Mouse (Mus musculus): ENCODE results near the gene Kmo.

- TF ChIP-seq CTCF (IDR thresholded peaks at IDR 0.05; ENCODE audit: control insufficient read depth, insufficient read depth, low read length) (no peak), POLR2A (IDR thresholded peaks at IDR 0.05; ENCODE audit: borderline replicate concordance, control insufficient read depth, low read depth, low read length) (no peak)
Measured at GRCm38 (mm10) chr1:175671626-175672025, 51.4 kb downstream of the Kmo start.
